Mouse (Mus musculus) heart, embryonic 14.5 days (tissue): ENCODE measurements around the gene Slfn4. TPM values are rescaled to one million over a fixed set of nuclear protein-coding genes. Genes with fewer than 3 reads are reported as not detected.
"Not testable (repeated sequence)": the region's sequence is repeated elsewhere in the genome, so short reads cannot be mapped to it uniquely, and the experiment has no call there.

ENCODE experiments used
- ATAC-seq: fragments of 200-750 bp; cut with Nextera tagmentation; 2 replicates; pipeline ENCODE4 v1.8.0; 2017; ENCODE audit warnings: low read depth, moderate TSS enrichment; ENCODE audit not compliant: insufficient number of reproducible peaks, insufficient read depth, low FRiP score
- H3K27ac ChIP-seq, 2 experiments: fragments of 200-500 bp in 1 of 2; fragments of 300-500 bp in 1 of 2; sonication (generic) in 1 of 2; replicated peaks in 1 of 2; 2 replicates each; pipeline ENCODE4 v1.5.1; 2012 to 2014; ENCODE audit warnings: low read depth in 2 of 2, low read length in 2 of 2, control low read depth in 1 of 2, mild to moderate bottlenecking in 1 of 2, mixed read lengths in 1 of 2; ENCODE audit not compliant: control insufficient read depth in 1 of 2, insufficient read depth in 1 of 2
- H3K27me3 ChIP-seq: fragments of 300-500 bp; sonication (generic); 2 replicates; pipeline ENCODE4 v1.6.1; 2014; ENCODE audit warnings: mild to moderate bottlenecking, low read length, control low read depth; ENCODE audit not compliant: control insufficient read depth, insufficient read depth
- H3K36me3 ChIP-seq: fragments of 300-500 bp; sonication (generic); 2 replicates; pipeline ENCODE4 v1.6.1; 2014; ENCODE audit warnings: mild to moderate bottlenecking, control low read depth, low read length, mixed read lengths; ENCODE audit not compliant: control insufficient read depth, insufficient read depth
- H3K4me1 ChIP-seq, 2 experiments: fragments of 200-500 bp in 1 of 2; fragments of 300-500 bp in 1 of 2; sonication (generic) in 1 of 2; 2 replicates each; pipeline ENCODE4 v1.6.1; 2012 to 2014; ENCODE audit warnings: low read length in 2 of 2, control low read depth in 1 of 2, mixed read lengths in 1 of 2; ENCODE audit not compliant: control insufficient read depth in 2 of 2, insufficient read depth in 2 of 2
- H3K4me2 ChIP-seq: fragments of 300-500 bp; sonication (generic); 2 replicates; pipeline ENCODE4 v1.6.1; 2014; ENCODE audit warnings: mild to moderate bottlenecking, low read length
- H3K4me3 ChIP-seq, 2 experiments: fragments of 200-500 bp in 1 of 2; fragments of 300-500 bp in 1 of 2; sonication (generic) in 1 of 2; 2 replicates each; pipeline ENCODE4 v1.5.1; 2012 to 2014; ENCODE audit warnings: low read length in 2 of 2, mild to moderate bottlenecking in 2 of 2, control low read depth in 1 of 2, low read depth in 1 of 2, moderate library complexity in 1 of 2; ENCODE audit not compliant: control insufficient read depth in 1 of 2, insufficient read depth in 1 of 2
- H3K9ac ChIP-seq: fragments of 300-500 bp; sonication (generic); 2 replicates; pipeline ENCODE4 v1.6.1; 2014; ENCODE audit warnings: mild to moderate bottlenecking, low read length
- H3K9me3 ChIP-seq: fragments of 300-500 bp; sonication (generic); 2 replicates; pipeline ENCODE4 v1.6.1; 2016; ENCODE audit warnings: low read length, control low read depth; ENCODE audit not compliant: control insufficient read depth
- WGBS: fragments of 180-500 bp; shearing (Covaris S2); extraction: QIAGEN DNeasy Blood & Tissue Kit; methylation state at CpG from one replicate; pipeline ENCODE4 v1.1.7; 2014; 5-methylcytosine and 5-hydroxymethylcytosine counted together
- polyA plus RNA-seq: library from polyadenylated mRNA; unstranded; fragments of >200 nt; fragmentation: Nextera tagmentation; extraction: Ambion mirVana; gene quantifications from 2 replicates; pipeline ENCODE4 v1.2.1, GENCODE M21; 2014

Gene Slfn4
- polyA plus RNA-seq, result not detected in 2 replicates

- 83% methylated on average over 12 of the region's 12 CpGs for WGBS
- Histone ChIP-seq H3K9me3 (no peaks in the 10 kb centered on the region), H3K4me1 (no peaks in the 10 kb centered on the region)
Measured at GRCm38 (mm10) chr11:83174948-83175539, at the start of gene Slfn4. Gene Slfn4 (plus strand): TSS chr11:83175186.

GRCm38 (mm10) chr11:83125633-83126032 is 49.4 kb upstream of the Slfn4 start:
- H3K4me1 ChIP-seq, H3K4me3 ChIP-seq, ATAC-seq, H3K27me3 ChIP-seq, H3K27ac ChIP-seq, H3K36me3 ChIP-seq, H3K4me2 ChIP-seq, H3K9ac ChIP-seq, H3K9me3 ChIP-seq: not testable (repeated sequence)
- no CpG with 5 or more reads among the region's 1 CpGs for WGBS

More at GRCm38 (mm10) chr11:83174948-83175539, at the start of gene Slfn4:
- H3K36me3 ChIP-seq, result no peaks in the 10 kb centered on the region
- H3K4me2 ChIP-seq, result no peak within 1 kb of the TSS
- ATAC-seq, result no peak
- no peak within 1 kb of the TSS for H3K4me3 ChIP-seq
- H3K9ac ChIP-seq, result no peak within 1 kb of the TSS
- H3K27ac ChIP-seq, result no peak within 1 kb of the TSS
- H3K27me3 ChIP-seq, result no peaks in the 10 kb centered on the region

GRCm38 (mm10) chr11:83137253-83137652 is 37.7 kb upstream of the Slfn4 start:
- H3K9ac ChIP-seq, H3K9me3 ChIP-seq, ATAC-seq, H3K4me2 ChIP-seq, H3K27ac ChIP-seq, H3K36me3 ChIP-seq, H3K4me1 ChIP-seq, H3K27me3 ChIP-seq, H3K4me3 ChIP-seq: not testable (repeated sequence)
- WGBS, result 100% methylated on average over 1 of the region's 2 CpGs

DNA sequence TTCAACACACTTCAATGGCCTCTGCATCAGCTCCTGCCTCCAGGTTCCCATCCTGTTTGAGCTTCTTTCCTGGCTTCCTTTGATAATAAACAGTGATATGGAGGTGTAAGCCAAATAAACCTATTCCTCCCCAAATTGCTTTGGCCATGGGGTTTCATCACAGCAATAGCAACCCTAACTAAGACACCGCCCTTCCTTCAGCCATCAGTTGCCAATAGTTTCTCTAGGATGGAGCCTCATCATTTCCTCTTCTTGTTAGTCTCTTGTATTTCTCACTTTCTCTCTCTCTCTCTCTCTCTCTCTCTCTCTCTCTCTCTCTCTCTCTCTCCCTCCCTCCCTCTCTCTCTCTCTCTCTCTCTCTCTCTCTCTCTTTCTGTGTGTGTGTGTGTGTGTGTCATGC is 26.0 kb upstream of the Slfn4 start:
- not testable (repeated sequence) for H3K4me2 ChIP-seq, H3K36me3 ChIP-seq, ATAC-seq, H3K9me3 ChIP-seq, H3K27ac ChIP-seq, H3K9ac ChIP-seq, H3K4me3 ChIP-seq, H3K27me3 ChIP-seq, H3K4me1 ChIP-seq
- WGBS, result no CpG with 5 or more reads among the region's 1 CpGs

GRCm38 (mm10) chr11:83191134-83191893 is 16.3 kb downstream of the Slfn4 start, which contains the start of gene Slfn3:
Gene Slfn3 (plus strand): TSS chr11:83191330.
- no peaks in the 10 kb centered on the region for H3K36me3 ChIP-seq
- no peaks in the 10 kb centered on the region for H3K4me1 ChIP-seq
- peak within 1 kb of the TSS; percentile 18; the same call in 1 of the 2 replicates for H3K9ac ChIP-seq
- peak within 1 kb of the TSS; percentile 42 for H3K4me2 ChIP-seq
- no peaks in the 10 kb centered on the region for H3K27me3 ChIP-seq
- no peak within 1 kb of the TSS for H3K27ac ChIP-seq
- peak within 1 kb of the TSS; percentile 8 to 22; a peak in 1 of 4 replicates for H3K4me3 ChIP-seq
- 66% methylated on average over 12 of the region's 12 CpGs for WGBS
- no peak for ATAC-seq
- H3K9me3 ChIP-seq, result no peaks in the 10 kb centered on the region

GRCm38 (mm10) chr11:83192001-83192400 is 17.0 kb downstream of the Slfn4 start:
- ATAC-seq, result no peak; the same call in 1 of the 2 replicates
- no peaks in the 10 kb centered on the region for H3K36me3 ChIP-seq
- H3K4me1 ChIP-seq, result no peaks in the 10 kb centered on the region
- no peak overlapping the region for H3K4me3 ChIP-seq
- 47% methylated on average over 3 of the region's 3 CpGs for WGBS
- no peak overlapping the region for H3K27ac ChIP-seq
- no peak overlapping the region; the same call in 1 of the 2 replicates for H3K9ac ChIP-seq
- H3K9me3 ChIP-seq, result no peaks in the 10 kb centered on the region
- peak overlapping the region; percentile 42 for H3K4me2 ChIP-seq
- no peaks in the 10 kb centered on the region for H3K27me3 ChIP-seq

GRCm38 (mm10) chr11:83205002-83205401 is 30.0 kb downstream of the Slfn4 start:
- Histone ChIP-seq H3K4me3 (no peak overlapping the region), H3K9me3 (no peaks in the 10 kb centered on the region), H3K36me3 (no peaks in the 10 kb centered on the region), H3K9ac (no peak overlapping the region), H3K27me3 (no peaks in the 10 kb centered on the region), H3K4me2 (no peak overlapping the region), H3K27ac (no peak overlapping the region), H3K4me1 (no peaks in the 10 kb centered on the region)
- ATAC-seq, result no peak
